Mouse (Mus musculus): ENCODE results near the gene Vmn1r1. TPM values are rescaled to one million over a fixed set of nuclear protein-coding genes. Genes with fewer than 3 reads are reported as not detected.
"Not testable (repeated sequence)": the region's sequence is repeated elsewhere in the genome, so short reads cannot be mapped to it uniquely, and the experiment has no call there.

Gene Vmn1r1
- not detected in 2 replicates for polyA plus RNA-seq (2011; ENCODE audit: insufficient read length, low read depth, missing spikeins)

GRCm38 (mm10) chr1:182164386-182164785 lies at the start of gene Vmn1r1:
Gene Vmn1r1, minus strand, starts transcription at chr1:182164486.
- no peak within 1 kb of the TSS for H3K27ac ChIP-seq (ENCODE audit: insufficient read depth, low read length)
- TF ChIP-seq CTCF (IDR thresholded peaks at IDR 0.05; ENCODE audit: borderline replicate concordance, insufficient read depth, low read length) (no peak), POLR2A (IDR thresholded peaks at IDR 0.05; ENCODE audit: low read depth, low read length) (no peak)
- H3K4me3 ChIP-seq (ENCODE audit: insufficient read depth, low read length), result no peak within 1 kb of the TSS
- no peaks in the 10 kb centered on the region for H3K4me1 ChIP-seq (ENCODE audit: control insufficient read depth, insufficient read depth, low read length)

DNA sequence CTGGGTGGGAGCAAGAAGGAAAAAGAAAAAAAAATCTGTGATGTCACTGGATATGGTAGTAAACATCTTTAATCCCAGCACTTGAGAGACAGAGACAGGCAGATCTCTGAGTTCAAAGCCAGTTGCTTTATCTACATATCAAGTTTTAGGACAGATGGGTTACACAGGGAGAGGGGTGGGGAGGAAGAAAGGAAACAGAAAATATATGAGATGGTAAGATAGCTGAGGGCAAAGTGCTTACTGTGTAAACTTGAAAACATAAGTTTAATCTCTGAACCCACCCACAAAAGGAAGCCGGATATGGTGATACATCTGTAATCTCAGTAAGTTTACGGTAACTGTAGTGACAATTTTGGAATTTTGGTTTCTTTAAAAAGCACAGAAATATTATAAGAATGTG lies 46.0 kb upstream of the Vmn1r1 start:
- TF ChIP-seq CTCF (IDR thresholded peaks at IDR 0.05; ENCODE audit: borderline replicate concordance, insufficient read depth, low read length), result no peak
- TF ChIP-seq POLR2A (IDR thresholded peaks at IDR 0.05; ENCODE audit: low read depth, low read length), result no peak
- Histone ChIP-seq H3K4me1 (ENCODE audit: control insufficient read depth, insufficient read depth, low read length) (no peaks in the 10 kb centered on the region), H3K4me3 (ENCODE audit: insufficient read depth, low read length) (no peak overlapping the region), H3K27ac (ENCODE audit: insufficient read depth, low read length) (no peak overlapping the region)

DNA sequence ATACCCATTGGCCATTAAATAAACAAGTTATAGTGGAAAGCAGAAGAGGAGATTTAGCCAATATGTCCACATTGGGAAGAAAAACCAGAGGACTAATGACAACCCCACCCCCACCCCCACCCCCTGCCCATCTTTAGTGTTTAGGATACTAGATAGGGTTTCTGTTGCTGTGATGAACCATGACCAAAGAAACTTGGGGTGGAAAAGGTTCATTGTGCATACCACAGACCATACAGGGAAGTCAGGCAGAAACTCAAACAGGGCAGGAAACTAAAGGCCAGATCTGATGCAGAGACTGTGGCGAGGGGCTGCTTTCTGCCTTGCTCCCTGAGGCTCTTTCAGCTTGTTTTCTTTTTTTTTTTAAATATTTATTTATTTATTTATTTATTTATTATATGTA lies 28.3 kb upstream of the Vmn1r1 start:
- no peak for TF ChIP-seq POLR2A (IDR thresholded peaks at IDR 0.05; ENCODE audit: low read depth, low read length)
- TF ChIP-seq CTCF (IDR thresholded peaks at IDR 0.05; ENCODE audit: borderline replicate concordance, insufficient read depth, low read length), result no peak
- Histone ChIP-seq H3K4me3 (ENCODE audit: insufficient read depth, low read length) (no peak overlapping the region), H3K27ac (ENCODE audit: insufficient read depth, low read length) (no peak overlapping the region)

DNA sequence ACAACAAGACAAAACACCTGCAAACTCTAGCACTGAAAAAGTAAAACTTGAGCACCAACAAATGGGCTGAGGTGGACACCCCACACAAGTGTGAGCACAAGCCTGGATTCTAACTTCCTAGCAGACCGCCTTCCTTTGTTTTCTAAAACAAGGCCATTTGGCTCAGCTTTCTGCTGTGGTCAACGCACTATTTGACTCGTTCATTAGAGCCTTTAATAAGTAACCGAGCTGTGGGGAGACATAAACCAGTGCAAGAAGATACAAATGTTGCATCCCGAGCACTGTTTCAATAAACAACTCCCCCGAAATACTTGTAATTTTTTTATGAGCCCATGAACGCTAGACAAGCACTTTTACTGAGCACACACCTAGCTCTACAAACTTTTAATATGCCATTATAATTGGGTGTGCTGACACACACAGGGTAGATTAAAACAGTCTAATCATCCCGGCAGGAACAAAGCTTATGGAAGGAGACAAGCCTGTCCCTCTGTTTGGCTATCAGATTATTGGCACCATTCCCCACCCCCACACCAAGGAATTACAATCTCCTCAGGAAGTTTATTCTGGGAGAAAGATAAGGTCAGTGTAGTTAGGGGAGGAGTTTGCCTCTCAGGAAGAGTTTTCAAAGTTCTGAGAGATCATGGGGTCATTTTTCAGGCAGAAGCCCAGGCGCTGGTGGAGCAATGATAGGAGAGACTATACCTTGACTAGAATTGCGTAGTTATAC lies 27.7 kb upstream of the Vmn1r1 start:
- TF ChIP-seq CTCF (IDR thresholded peaks at IDR 0.05; ENCODE audit: borderline replicate concordance, insufficient read depth, low read length), result no peak
- TF ChIP-seq POLR2A (IDR thresholded peaks at IDR 0.05; ENCODE audit: low read depth, low read length), result no peak
- Histone ChIP-seq H3K27ac (ENCODE audit: insufficient read depth, low read length) (no peak overlapping the region), H3K4me3 (ENCODE audit: insufficient read depth, low read length) (no peak overlapping the region), H3K4me1 (ENCODE audit: control insufficient read depth, insufficient read depth, low read length) (no peaks in the 10 kb centered on the region)

More for the DNA sequence above, 28.3 kb upstream of the Vmn1r1 start:
- H3K4me1 ChIP-seq (ENCODE audit: control insufficient read depth, insufficient read depth, low read length), result no peaks in the 10 kb centered on the region

DNA sequence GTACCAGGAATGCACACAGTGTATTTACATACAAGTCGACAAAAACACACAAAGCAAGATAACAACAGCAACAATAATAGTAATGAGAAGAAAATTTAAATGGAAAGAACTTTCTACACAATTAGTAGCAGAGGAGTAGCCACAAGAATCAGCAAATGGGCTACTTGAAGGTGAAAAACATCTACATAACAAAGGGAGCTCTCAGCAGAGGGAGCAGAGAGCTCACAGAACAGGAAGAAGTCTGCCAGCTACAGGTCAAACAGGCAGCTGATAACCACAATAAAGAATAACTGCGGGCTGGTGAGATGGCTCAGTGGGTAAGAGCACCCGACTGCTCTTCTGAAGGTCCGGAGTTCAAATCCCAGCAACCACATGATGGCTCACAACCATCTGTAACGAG lies 26.9 kb upstream of the Vmn1r1 start:
- H3K4me3 ChIP-seq (ENCODE audit: insufficient read depth, low read length), result no peak overlapping the region
- TF ChIP-seq CTCF (IDR thresholded peaks at IDR 0.05; ENCODE audit: borderline replicate concordance, insufficient read depth, low read length), result no peak
- no peak for TF ChIP-seq POLR2A (IDR thresholded peaks at IDR 0.05; ENCODE audit: low read depth, low read length)
- H3K4me1 ChIP-seq (ENCODE audit: control insufficient read depth, insufficient read depth, low read length), result no peaks in the 10 kb centered on the region
- no peak overlapping the region for H3K27ac ChIP-seq (ENCODE audit: insufficient read depth, low read length)

- no peak overlapping the region for H3K27ac ChIP-seq (ENCODE audit: insufficient read depth, low read length)
- no peaks in the 10 kb centered on the region for H3K4me1 ChIP-seq (ENCODE audit: control insufficient read depth, insufficient read depth, low read length)
- TF ChIP-seq POLR2A (IDR thresholded peaks at IDR 0.05; ENCODE audit: low read depth, low read length) (no peak), CTCF (IDR thresholded peaks at IDR 0.05; ENCODE audit: borderline replicate concordance, insufficient read depth, low read length) (no peak)
- no peak overlapping the region for H3K4me3 ChIP-seq (ENCODE audit: insufficient read depth, low read length)
These were observed 25.6 kb upstream of the Vmn1r1 start for GRCm38 (mm10) chr1:182189669-182190440.

DNA sequence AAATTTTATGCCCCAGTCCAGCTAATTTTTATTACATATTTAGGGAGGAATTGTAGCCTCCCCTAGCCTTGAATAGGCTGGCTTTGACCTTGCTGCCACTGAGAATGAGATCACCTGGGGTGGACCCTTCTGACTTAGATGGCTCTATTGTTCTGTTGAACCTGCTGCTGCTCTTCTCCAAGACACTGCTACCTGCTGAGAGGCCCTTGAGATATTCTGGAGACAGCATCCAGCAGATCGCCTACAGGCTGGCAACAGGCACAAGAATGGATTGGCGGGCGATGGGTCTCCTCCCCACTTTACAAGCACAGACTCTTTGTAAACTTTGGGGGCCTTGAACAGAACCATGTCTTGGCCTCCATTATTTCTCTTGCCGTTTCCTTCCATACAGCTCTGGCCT lies 18.2 kb upstream of the Vmn1r1 start:
- H3K4me3 ChIP-seq (ENCODE audit: insufficient read depth, low read length); H3K4me1 ChIP-seq (ENCODE audit: control insufficient read depth, insufficient read depth, low read length); H3K27ac ChIP-seq (ENCODE audit: insufficient read depth, low read length): not testable (repeated sequence)

DNA sequence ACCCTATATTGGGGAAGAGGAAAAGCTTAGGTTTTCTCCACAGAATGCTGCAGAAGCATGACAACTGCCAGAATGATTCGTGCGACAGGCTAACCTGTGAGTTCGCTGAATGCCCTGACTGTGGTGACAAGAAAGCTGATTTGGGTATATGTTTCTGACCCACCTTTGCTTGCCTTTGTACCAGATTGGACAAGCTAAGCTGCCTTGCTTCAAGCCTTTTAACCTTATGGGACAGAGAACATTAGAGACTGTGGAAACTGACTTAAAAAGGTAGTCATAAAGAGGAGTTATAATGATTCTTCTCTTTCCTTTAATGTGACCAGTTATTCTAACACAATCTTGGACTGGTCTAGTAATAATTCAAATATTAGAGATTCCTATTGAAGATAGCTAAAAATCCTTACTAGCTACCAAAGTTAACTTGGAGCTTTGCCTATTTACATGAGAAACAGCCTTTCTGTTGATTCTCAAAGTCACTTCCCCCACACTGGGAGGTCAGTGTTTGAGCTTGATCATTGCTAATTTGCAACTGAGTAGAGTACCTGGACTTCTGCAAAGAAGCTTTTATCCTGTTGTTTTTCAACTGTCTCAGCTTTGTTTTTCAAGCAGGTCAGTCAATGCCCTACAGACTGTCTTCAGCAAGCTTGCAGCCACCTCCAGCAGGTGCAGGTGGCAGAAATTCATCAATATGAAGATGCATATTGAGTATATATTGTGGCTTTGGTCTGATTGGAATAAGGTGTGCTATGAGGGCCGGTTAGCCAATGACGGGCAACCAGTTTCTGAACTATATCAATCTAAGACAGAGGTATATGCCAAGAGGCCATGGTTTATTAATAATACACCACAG lies 17.4 kb upstream of the Vmn1r1 start:
- no peak overlapping the region for H3K4me3 ChIP-seq (ENCODE audit: insufficient read depth, low read length)
- TF ChIP-seq CTCF (IDR thresholded peaks at IDR 0.05; ENCODE audit: borderline replicate concordance, insufficient read depth, low read length) (no peak), POLR2A (IDR thresholded peaks at IDR 0.05; ENCODE audit: low read depth, low read length) (no peak)
- no peaks in the 10 kb centered on the region for H3K4me1 ChIP-seq (ENCODE audit: control insufficient read depth, insufficient read depth, low read length)
- no peak overlapping the region for H3K27ac ChIP-seq (ENCODE audit: insufficient read depth, low read length)

DNA sequence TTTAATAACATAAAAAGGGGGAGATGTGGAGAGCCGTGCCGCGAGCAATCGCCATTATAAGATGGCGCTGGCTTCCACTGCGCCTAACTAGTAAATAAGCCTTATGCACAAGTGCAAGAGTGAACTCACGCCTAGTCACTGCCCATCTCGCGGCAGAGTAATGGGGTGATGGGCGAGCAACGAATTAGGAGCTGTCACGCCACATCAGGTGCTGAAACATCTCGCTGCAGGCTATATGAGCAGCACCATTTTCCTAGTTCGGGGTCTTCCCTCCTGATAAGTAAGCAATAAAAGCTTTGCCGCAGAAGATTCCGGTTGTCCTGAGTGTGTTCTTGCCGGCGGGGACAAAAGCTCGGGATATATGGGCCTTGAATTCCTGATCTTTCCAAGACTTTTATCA lies 12.7 kb upstream of the Vmn1r1 start:
- not testable (repeated sequence) for H3K27ac ChIP-seq (ENCODE audit: insufficient read depth, low read length); H3K4me1 ChIP-seq (ENCODE audit: control insufficient read depth, insufficient read depth, low read length); H3K4me3 ChIP-seq (ENCODE audit: insufficient read depth, low read length)

- H3K4me1 ChIP-seq (ENCODE audit: control insufficient read depth, insufficient read depth, low read length); H3K27ac ChIP-seq (ENCODE audit: insufficient read depth, low read length); H3K4me3 ChIP-seq (ENCODE audit: insufficient read depth, low read length): not testable (repeated sequence)
These were observed 5.9 kb upstream of the Vmn1r1 start for GRCm38 (mm10) chr1:182170206-182170605.

Data from embryonic fibroblast, embryonic 13.5 days (primary cell).